Mouse (Mus musculus): Measurements from ENCODE around the gene Slc9c1.

DNA sequence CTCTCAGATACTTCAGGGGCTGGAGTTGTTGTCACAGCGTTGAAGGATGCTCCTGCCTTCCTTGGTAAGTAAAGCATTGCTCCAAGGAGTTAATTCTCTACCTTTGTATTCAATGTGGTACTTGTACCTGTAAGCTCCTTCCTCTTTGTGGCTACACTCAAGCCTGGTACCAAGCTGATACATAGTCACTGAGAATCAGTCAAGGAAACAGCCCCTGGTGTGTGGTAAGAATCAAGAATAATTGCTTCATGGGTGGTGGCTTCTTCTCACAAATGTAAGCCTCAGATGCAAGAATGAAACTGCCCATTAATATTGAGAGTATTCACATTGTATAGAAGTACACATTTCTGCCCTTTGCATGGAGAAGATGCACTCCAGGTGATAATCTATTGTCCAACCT lies 80.8 kb downstream of the Slc9c1 start:
- TF ChIP-seq GATA1 (IDR thresholded peaks at IDR 0.05; ENCODE audit: borderline replicate concordance, low read length): no peak
- no peak for TF ChIP-seq FLI1 (IDR thresholded peaks at IDR 0.05; ENCODE audit: low read length)
